Mouse (Mus musculus): Measurements from ENCODE around the gene Vps13d.

Vps13d gene

DNA sequence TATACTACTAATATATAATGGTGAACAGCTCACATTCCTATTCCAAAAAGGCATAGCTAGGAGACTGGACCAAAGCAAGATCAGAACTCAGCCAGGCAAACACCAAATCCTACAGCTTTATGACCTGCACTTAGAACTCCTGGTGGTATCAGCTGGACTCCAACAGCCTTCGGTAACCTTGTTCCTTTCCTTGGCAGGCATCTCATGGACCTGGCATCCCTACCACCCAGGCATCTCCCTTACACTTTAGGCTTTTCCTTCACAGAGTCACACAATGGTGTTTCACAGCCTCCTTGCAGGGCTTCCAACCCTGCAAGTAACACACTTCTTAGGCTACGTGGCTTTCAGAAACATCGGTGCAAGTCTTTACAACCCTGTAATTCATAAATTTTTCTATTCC, 226.4 kb downstream of the Vps13d start:
- DNase-seq, result no peak

DNA sequence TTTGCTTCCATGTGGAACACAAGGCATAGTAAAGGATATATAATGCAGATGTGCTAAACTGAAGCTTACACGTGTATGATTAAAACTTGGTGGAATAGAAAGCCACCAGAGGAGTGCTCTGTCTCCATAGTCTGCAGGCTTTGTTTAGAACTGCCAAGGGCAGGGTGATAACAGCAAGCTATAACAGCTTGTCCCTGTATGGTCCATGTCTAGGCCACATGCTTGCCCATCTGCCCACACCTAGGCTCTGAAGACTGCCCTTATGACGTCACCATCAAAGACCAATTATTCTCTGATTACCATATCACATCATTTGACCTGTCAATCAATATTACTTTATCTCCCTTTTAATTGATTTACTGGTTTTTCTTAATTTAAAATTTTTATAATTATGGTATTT, 229.6 kb downstream of the Vps13d start:
- no peak for DNase-seq

DNA sequence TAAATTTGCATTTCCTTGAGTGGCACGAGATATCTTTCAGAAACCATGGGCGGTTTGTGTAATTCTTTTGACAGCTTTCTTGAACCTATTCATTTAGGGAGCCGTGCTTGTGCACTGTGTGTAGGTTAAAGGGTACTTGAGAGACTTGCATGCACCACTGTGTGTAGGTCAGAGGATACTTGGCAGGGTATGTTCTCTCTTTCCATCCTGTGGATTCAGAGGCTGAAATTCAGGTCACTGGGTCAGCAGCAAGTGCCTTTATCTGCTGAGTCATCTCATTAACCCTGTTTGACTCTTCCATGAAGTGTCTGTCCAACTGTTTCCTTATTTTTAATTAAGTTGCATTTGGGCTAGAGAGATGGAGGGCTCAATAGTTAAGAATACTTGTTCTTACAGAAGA, 233.1 kb downstream of the Vps13d start:
- DNase-seq, result no peak

DNA sequence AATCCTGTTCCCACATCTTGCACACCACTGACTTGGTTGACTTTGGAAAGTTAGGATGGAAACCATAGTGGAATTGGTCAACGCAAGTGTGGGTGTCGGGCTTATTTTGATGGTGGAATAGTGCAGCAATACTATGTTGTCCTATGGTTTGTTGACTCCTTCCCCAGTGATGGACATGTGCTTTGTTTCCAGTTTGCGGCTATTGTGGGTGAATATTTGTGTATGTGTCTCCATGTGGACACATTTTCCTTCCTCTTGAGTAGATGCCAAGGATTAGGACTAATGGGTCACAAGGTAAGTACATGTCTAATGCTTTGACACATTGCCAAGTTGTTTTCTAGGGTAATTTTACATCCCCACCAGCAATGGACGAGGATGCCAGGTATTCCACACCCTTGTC, 233.6 kb downstream of the Vps13d start:
- DNase-seq, result no peak

DNA sequence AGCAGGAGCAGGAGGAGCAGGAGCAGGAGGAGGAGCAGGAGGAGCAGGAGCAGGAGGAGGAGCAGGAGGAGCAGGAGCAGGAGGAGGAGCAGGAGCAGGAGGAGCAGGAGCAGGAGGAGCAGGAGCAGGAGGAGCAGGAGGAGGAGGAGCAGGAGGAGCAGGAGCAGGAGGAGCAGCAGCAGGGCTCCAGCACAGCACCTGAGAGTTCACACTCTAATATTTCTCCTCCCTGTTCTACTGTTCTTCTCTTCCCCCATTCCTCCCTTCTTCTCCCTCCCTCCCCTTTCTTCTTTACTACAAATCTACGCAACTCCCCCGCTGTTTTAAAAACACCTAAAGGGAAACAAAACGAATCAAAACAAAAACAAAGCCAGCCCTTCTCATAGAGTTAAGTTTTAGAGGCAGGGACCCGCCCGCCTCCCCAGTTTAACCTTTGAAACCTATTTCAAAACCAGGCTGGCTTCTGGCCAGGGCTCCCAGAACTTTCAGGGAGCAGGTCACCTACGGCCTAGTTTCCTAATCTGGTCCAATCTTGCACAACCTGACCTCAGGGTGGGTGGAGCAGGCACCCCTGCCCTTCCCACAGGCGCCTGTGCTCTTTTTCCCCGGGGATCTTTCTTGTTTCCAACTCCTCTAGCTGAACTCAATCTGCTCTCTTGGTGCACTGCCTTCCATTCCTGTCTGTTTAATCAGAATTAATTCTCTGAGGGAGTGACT, 234.5 kb downstream of the Vps13d start:
- DNase-seq, result no peak

DNA sequence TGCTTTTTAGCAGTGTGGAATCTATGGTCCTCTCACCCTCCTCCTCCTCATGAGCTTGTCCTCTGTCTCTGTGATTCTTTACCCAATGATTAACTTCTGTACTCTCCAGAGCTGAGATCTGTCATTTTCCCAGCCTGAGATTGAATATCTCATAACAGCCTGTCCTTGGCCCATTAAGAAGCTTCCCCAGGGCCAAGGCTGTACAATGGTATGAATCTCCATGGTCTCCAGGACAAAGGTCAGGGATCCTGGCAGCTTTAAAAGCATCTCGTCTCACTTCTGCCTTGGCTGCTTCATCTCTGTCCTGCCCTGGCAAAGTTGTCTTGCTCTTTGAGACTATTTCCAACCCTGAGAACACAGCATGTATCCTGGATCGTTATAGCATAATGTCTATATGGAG, 237.1 kb downstream of the Vps13d start:
- no peak for DNase-seq

DNA sequence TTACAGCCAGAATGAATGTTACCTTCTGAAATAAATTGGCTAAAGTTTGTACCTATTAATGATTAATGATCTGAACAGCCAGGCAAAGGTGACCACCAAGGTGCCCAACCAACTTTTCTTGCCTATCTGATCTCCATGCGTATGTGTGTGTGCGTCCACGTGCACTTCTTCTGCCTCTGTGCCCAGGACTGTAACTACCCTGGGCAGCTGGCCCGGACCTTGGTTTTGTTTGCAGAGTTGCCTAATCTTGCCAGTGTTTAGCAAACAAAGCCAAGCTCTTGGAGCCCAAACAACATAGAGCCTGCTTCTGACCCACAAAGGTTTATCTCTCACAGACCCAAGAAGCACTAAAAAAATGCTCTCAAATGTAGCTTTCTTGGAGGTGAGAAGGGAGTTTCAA, 237.6 kb downstream of the Vps13d start:
- DNase-seq, result peak; percentile 33

DNA sequence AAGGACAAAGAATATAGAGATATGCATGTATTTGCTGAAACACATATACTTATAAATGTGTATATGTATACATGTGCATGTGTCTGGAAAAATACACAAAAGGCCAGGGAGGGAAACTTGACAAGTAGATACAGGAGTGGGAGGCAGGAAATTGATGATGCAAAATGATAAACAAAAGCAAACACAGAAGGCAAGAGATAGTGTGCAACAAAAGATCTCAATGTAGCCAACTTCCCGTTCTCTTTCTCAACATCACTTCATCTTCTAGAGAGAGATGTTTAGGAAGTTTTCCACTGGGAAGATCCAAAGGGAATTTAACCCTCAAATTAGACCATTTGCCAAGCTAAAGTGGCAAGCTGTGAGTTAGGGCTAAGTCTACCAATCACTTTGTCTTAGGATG, 238.5 kb downstream of the Vps13d start:
- DNase-seq, result no peak

DNA sequence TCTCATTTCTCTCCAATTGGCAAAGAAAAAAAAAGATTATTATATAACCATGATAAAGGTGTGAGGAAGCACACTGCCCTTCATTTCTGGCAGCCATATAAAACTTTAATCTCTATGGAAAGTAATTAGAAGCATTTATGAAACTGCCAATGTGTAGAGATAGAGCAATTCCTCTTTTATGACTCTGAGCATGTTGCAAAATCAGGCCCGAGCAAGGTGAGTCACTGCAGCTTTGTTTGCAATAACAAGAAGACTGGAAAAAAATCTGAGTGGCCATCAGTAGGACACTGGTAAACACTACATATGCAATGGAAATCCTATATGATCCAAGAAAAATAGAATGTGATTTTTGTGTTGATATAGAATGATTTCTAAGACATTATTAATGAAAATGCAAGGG, 238.9 kb downstream of the Vps13d start:
- no peak for DNase-seq

DNA sequence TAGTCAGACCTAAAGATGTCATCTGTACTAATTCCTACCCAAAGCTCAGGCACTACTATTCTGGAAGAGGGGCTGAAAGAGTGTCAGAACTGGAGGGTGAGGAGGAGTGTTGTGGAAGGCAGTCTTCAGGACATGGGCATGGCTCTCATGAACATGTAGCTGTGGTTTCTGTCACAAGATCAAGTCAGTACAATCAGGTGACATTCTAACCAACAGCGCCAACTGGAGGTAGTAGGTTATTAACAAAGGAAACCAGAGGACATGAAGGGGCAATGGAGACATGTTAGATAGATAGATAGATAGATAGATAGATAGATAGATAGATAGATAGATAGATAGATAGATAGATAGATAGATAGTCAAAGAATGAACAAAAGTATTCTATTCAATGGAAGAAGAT, 241.4 kb downstream of the Vps13d start:
- no peak for DNase-seq

DNA sequence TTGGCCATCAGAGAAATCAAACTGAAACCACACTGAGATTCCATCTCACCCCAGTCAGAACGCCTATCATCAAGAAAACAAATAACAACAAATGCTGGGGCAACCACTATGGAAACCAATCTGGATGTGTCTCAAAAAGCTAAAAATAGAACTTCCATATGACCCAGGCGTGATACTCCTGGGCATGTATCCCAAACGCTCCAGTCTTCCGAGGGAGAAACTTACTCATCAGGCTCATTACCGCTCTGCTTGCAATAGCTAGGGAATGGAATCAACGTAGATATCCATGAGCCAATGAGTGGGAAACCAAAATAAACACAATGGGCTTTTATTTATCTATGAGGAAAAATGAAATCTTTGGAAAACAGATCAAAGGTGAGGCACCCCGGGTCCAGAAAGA, 242.9 kb downstream of the Vps13d start:
- peak; percentile 20 for DNase-seq

DNA sequence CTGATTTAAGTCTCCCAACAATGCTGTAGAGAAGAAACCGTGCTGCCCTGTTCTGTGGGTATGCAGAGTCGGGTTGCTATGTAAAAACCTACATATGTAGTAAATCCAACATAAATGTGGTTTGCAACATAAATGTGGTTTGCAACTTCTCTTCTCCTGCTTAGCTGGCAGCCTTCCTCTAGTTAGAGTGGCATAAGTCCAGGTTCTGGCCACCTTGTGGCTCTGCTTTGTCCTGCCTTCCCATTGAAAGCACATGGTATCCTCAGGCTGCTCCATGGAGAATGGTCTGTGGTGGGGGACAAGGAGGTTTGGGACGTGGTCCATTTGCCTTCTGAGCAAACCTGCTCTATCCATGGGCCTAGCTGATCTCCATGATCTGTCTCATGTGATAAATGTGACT, 243.9 kb downstream of the Vps13d start:
- DNase-seq, result no peak

DNA sequence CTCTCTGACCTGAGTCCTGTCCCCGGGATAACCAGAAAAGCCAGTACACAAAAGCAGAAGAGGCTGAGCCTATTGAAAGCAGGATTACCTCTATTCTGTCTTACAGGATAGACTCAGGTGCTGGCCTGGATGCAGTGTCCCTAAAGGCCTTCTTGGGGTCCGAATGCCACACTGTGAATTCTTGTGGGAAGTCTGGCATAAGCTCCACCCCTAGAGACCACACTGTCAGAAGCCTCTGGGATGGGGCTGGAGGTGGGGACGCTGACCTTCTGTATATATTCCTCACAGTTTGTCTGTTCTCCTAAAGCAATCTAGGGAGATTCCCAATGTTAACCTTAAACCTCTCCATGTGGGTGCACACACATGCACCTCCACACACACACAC, 244.5 kb downstream of the Vps13d start:
- no peak for DNase-seq

DNA sequence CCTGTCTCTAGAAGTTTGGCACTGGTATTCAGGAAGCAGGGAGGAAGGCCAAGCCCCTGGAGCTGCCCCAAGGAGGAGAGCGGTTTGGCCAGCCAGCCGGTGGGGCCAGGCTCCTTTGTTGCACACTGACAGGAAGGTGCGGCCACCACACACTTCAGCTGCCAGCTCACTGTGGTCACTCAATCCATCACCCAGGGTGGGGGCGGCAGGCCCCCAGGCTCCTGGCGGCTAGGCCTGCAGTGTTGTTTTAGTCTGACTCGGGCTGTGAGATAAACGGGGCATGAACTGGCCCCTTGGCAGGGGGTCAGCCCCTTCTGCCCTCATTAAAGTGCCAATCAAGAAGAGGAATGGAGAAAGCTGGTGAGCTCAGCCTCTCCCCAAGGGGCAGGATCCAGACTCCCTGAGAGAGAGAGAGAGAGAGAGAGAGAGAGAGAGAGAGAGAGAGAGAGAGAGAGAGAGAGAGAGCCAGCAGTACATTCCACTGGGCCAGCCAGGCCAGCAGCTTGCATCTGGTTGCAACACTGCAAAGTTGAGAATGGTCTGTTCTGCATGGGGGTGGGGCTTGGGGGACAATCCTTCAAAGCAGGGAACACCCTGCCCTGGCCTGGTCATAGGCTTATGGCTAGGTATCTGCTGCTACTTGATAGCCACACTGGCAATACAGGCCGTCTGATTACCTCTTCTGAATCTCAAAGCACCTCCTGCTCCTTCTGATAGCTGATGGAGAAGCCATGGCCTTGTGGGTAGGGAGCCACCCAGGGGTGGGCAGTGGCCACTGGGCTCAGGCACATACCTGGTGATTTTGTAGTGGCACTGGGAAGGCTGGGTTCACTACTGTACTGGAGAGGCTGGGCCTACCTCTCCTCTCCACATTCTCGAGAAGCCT, 245.1 kb downstream of the Vps13d start:
- no peak for DNase-seq

DNA sequence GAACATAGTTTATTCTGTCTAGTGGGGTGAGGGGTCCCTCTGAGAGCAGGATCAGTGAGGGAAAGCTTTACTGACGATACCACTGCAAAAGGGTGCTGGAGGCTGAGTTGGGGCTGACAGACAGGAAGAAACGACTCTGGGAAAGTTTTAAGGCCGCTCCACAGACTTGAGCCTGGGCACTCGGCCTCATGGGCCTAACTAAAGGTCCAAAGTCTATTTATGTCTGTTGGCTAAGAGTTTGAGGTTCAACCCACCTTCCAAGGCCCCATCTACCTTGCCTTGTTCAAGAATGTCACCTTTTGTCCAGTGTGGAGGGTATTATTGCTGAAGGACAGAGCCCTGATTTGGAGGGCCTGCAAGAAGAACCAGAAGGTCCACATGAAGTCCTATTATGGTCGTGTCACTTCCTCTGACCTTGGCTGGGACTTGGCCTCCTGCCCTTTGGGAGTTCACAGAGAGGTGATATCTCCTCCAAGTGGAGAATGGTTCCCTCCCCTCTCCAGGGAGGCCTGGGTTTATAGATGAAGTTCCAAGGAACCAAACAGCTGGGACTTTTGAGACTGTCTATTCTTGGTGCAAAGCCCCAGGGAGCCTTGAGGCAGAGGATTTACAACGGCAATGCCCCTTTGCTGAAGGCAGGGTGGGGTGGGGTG, 246.9 kb downstream of the Vps13d start:
- DNase-seq, result no peak

DNA sequence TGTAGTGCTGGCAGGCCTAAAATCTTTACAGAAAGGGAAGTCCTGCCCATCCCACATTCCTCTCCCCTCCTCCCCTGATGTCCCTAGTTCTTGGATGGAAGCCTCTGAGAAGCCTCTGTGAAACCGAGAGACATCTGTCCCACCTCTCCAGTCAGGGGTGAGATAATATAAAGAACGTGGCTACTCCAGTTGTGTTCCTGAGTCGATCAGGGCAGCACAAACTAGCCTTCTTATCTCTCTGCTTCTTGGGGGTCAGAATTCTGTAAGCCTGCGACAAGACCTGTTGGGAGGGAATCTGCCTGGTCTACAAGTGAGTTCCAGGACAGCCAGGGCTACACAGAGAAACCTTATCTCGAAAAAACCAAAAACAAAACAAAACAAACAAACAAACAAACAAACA, 251.5 kb downstream of the Vps13d start:
- DNase-seq, result no peak

DNA sequence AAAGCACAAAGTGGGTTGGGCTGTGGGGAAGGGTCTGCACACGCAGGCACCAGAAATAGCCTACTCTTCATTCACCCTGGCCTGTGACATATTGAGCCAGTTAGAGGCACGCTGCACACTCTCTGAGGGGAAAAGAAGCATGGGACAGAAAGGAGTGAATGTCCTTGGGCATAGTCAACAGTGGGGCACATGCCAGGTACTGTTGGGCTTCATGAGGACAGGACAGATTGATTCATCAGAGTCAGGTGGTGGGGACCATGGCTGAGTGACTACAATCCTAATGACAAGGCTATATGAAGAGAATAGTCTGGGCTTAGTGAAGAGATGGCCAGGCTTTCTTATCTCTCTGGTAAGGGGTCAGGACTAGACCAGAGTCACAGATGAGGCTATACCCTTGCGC, 252.4 kb downstream of the Vps13d start:
- no peak for DNase-seq

DNA sequence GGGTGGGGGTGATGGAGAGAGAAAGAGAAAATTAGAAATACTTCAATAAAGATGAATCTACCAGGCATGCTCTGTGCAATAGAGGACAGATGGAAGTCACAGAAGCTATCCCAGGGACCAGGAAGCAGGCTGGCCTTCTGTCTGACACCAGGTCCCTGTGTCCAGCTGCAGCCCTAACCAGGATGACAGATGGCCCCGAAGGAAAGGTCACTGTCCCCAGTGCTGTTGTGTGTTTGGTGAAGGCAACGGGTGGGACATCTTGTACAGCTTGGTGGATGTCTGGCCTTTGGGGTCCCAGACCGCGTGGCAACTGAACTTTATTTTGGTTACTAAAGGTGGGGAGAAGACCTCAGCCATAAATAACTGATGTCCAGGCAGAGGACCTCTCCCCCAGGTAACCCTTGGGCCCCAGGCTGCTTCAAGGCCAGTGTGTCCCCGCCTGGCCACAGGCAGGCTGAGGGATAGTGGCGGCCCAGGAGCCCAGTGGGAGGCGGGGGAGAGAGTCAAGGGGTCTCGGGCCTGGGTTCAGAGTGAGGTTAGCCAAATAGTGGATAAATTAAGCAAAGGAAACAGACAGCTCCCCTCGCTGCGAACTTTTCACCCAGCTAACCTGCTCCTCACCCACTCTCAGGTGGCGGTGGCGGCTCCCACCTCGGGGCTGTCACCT, 253.9 kb downstream of the Vps13d start:
- no peak for DNase-seq

DNA sequence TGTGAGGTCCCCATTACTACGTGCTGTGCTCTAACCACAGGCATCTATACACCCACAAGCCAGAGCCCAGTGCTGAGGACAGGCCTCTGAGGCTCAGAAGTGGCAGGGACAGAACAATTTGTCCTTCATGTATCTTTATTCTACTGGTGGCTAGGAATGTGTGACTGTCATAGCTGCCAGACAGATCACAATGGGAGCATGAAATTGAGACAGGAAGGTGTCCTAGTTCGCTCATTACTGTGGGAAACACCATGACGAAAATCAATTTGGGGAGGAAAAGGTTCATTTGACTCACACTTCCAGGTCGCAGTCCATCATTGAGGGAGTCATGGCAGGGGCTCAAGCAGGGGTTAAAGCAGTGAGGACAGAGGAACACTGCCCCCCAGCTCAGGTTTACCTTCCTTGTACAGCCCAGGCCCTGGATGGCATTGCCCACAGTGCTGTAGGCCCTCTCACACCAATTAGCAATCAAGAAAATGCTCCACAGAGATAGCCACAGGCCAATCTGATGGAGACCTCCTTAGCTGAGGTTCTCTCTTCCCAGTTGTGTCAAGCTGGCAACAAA, 254.9 kb downstream of the Vps13d start:
- DNase-seq, result no peak

DNA sequence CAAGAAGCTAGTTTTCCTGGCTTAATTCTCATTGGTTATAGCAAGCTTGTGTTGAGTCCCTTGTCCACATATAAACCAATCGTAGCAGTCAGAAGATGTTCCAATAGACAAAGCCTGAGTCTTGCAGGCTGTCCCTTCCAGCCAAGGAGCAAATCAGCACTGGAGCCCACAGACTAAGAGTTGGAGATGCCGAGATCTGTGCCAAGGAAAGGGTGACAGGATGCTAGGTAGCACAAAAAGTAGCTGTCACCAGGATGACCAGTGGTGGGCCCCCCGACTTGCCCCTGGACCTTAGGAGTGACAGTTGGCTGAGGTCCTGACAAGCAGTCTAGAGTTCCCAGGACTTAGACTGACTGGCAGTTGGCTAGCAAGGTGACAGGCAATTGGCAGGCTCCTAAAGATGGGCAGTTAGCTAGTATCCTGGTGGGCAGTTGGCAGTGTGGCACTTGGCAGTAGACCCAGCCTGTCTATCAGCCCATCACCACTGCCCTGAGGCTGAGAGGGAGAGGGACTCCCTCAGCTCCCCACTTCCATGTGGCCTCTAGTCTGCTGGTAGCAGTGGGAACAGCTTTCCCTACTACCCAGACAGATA, 258.1 kb downstream of the Vps13d start:
- no peak for DNase-seq

DNA sequence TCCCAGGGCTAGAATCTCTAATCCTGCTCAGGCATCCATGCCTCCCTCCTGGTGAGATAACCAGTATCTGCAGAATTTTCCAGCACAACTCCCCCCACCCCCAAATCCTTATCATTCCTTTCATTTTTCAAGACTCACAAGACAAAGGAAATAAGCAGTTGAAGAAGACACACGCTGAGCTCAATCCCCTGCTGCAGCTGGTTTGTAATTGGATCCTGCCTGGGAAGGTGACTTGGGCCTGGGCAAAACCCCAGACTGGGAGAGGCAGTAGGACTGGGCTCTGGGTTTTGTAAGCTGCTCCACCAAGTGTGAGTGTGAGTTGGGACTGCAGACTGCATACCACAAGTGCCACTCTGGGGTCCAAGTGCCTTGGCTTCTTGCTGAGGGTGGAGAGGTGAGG, 260.3 kb downstream of the Vps13d start:
- DNase-seq, result no peak

DNA sequence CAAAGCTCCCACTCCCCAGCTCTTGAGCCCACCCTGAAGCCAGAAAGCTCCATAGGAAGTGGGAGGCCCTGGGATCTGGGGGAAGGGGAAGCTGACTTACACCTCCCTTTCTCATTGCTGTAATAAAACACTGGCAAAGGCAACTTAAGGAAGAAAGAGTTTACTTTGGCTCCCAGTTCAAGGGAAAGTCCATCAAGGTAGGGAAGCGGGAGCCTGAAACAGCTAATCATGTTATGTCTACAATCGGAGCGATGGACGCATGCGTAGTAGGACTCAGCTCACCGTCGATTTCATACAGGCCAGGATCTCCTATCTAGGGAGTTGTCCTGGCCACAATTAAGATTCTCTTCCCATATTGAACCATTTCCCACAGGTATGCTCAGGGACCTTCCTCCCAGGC, 263.6 kb downstream of the Vps13d start:
- DNase-seq, result no peak

DNA sequence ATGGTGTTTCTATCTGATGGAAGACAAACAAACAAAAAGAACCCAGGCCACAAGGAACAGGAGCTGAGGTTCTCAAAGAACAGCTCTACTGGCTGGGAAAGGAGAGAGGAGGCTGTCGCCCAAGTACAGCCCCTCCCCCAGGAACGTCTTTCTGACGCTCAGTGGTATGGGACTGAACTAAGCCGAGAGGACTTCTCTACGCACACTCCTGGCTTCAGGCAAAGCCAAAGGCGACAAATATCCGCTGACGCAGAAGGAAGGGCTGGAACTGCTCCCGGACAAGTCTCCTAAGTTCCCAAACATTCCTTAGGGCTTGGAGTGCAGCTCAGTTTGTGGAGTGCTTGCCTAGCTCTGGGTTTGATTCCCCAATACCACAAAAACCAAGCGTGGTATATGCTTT, 264.4 kb downstream of the Vps13d start:
- DNase-seq, result peak; percentile 28
